Mouse (Mus musculus): ENCODE data around the gene Anks4b. TPM values are rescaled to one million over a fixed set of nuclear protein-coding genes. Genes with fewer than 3 reads are reported as not detected.

The Anks4b gene
- polyA plus RNA-seq, 1 experiment, result 15.0 TPM

GRCm38 (mm10) chr7:120150257-120150656, 23.4 kb upstream of the Anks4b start:
- DNase-seq, result peak; percentile 75
- WGBS, result 24% methylated on average over 3 of the region's 3 CpGs
- H3K27ac ChIP-seq (ENCODE audit: insufficient read depth, low read depth, low read length), result peak overlapping the region; percentile 66; the same call in 1 of the 2 replicates

GRCm38 (mm10) chr7:120150898-120151297, 22.8 kb upstream of the Anks4b start:
- peak; percentile 37 for DNase-seq
- WGBS, result 61% methylated on average over 2 of the region's 2 CpGs
- H3K27ac ChIP-seq (ENCODE audit: insufficient read depth, low read depth, low read length), result no peak overlapping the region
- no peak overlapping the region for H3K4me3 ChIP-seq (ENCODE audit: insufficient read depth, low read depth, low read length)
- H3K36me3 ChIP-seq (ENCODE audit: control insufficient read depth, insufficient read depth, low read length), result no peaks in the 10 kb centered on the region
- H3K4me1 ChIP-seq (ENCODE audit: control insufficient read depth, insufficient read depth, low read length), result peaks cover 15% of the 10 kb centered on the region
- H3K27me3 ChIP-seq (replicated peaks; ENCODE audit: control insufficient read depth, insufficient read depth, low read length), result no peaks in the 10 kb centered on the region
- TF ChIP-seq POLR2A (IDR thresholded peaks at IDR 0.05; ENCODE audit: low read depth, low read length), result no peak

More at GRCm38 (mm10) chr7:120150257-120150656, 23.4 kb upstream of the Anks4b start:
- no peaks in the 10 kb centered on the region for H3K27me3 ChIP-seq (replicated peaks; ENCODE audit: control insufficient read depth, insufficient read depth, low read length)
- H3K36me3 ChIP-seq (ENCODE audit: control insufficient read depth, insufficient read depth, low read length), result no peaks in the 10 kb centered on the region
- H3K4me1 ChIP-seq (ENCODE audit: control insufficient read depth, insufficient read depth, low read length), result peaks cover 15% of the 10 kb centered on the region
- TF ChIP-seq CTCF (conservative IDR thresholded peaks at IDR 0.05; ENCODE audit: insufficient read depth, insufficient read length, low read depth, low read length) (no peak), POLR2A (IDR thresholded peaks at IDR 0.05; ENCODE audit: low read depth, low read length) (no peak)
- H3K4me3 ChIP-seq (ENCODE audit: insufficient read depth, low read depth, low read length), result no peak overlapping the region

- Histone ChIP-seq H3K27ac (ENCODE audit: insufficient read depth, low read depth, low read length) (no peak overlapping the region), H3K36me3 (ENCODE audit: control insufficient read depth, insufficient read depth, low read length) (no peaks in the 10 kb centered on the region), H3K27me3 (replicated peaks; ENCODE audit: control insufficient read depth, insufficient read depth, low read length) (no peaks in the 10 kb centered on the region), H3K4me1 (ENCODE audit: control insufficient read depth, insufficient read depth, low read length) (peaks cover 2% of the 10 kb centered on the region; the same call in 1 of the 2 replicates), H3K4me3 (ENCODE audit: insufficient read depth, low read depth, low read length) (no peak overlapping the region)
- 47% methylated on average over 2 of the region's 2 CpGs for WGBS
- TF ChIP-seq CTCF (conservative IDR thresholded peaks at IDR 0.05; ENCODE audit: insufficient read depth, insufficient read length, low read depth, low read length) (no peak), POLR2A (IDR thresholded peaks at IDR 0.05; ENCODE audit: low read depth, low read length) (no peak)
- DNase-seq, result no peak
Measured at GRCm38 (mm10) chr7:120156841-120157409, 16.7 kb upstream of the Anks4b start.

- DNase-seq, result no peak
- Histone ChIP-seq H3K36me3 (ENCODE audit: control insufficient read depth, insufficient read depth, low read length) (no peaks in the 10 kb centered on the region), H3K27me3 (replicated peaks; ENCODE audit: control insufficient read depth, insufficient read depth, low read length) (no peaks in the 10 kb centered on the region), H3K4me1 (ENCODE audit: control insufficient read depth, insufficient read depth, low read length) (no peaks in the 10 kb centered on the region), H3K27ac (ENCODE audit: insufficient read depth, low read depth, low read length) (no peak overlapping the region), H3K4me3 (ENCODE audit: insufficient read depth, low read depth, low read length) (no peak overlapping the region)
- 57% methylated on average over 5 of the region's 5 CpGs for WGBS
- TF ChIP-seq POLR2A (IDR thresholded peaks at IDR 0.05; ENCODE audit: low read depth, low read length) (no peak), CTCF (conservative IDR thresholded peaks at IDR 0.05; ENCODE audit: insufficient read depth, insufficient read length, low read depth, low read length) (no peak)
Measured at GRCm38 (mm10) chr7:120157575-120158061, 16.0 kb upstream of the Anks4b start.

GRCm38 (mm10) chr7:120158121-120158613, 15.5 kb upstream of the Anks4b start:
- TF ChIP-seq POLR2A (IDR thresholded peaks at IDR 0.05; ENCODE audit: low read depth, low read length) (no peak), CTCF (conservative IDR thresholded peaks at IDR 0.05; ENCODE audit: insufficient read depth, insufficient read length, low read depth, low read length) (no peak)
- no peak overlapping the region for H3K4me3 ChIP-seq (ENCODE audit: insufficient read depth, low read depth, low read length)
- no peaks in the 10 kb centered on the region for H3K27me3 ChIP-seq (replicated peaks; ENCODE audit: control insufficient read depth, insufficient read depth, low read length)
- no peak for DNase-seq
- H3K27ac ChIP-seq (ENCODE audit: insufficient read depth, low read depth, low read length), result no peak overlapping the region
- 33% methylated on average over 4 of the region's 4 CpGs for WGBS
- H3K4me1 ChIP-seq (ENCODE audit: control insufficient read depth, insufficient read depth, low read length), result no peaks in the 10 kb centered on the region
- no peaks in the 10 kb centered on the region for H3K36me3 ChIP-seq (ENCODE audit: control insufficient read depth, insufficient read depth, low read length)

- H3K4me3 ChIP-seq (ENCODE audit: insufficient read depth, low read depth, low read length), result no peak overlapping the region
- TF ChIP-seq CTCF (conservative IDR thresholded peaks at IDR 0.05; ENCODE audit: insufficient read depth, insufficient read length, low read depth, low read length), result no peak
- no peak for TF ChIP-seq POLR2A (IDR thresholded peaks at IDR 0.05; ENCODE audit: low read depth, low read length)
- H3K36me3 ChIP-seq (ENCODE audit: control insufficient read depth, insufficient read depth, low read length), result no peaks in the 10 kb centered on the region
- H3K27me3 ChIP-seq (replicated peaks; ENCODE audit: control insufficient read depth, insufficient read depth, low read length), result no peaks in the 10 kb centered on the region
- no peak overlapping the region for H3K27ac ChIP-seq (ENCODE audit: insufficient read depth, low read depth, low read length)
- 64% methylated on average over 11 of the region's 11 CpGs for WGBS
- H3K4me1 ChIP-seq (ENCODE audit: control insufficient read depth, insufficient read depth, low read length), result peaks cover 4% of the 10 kb centered on the region; the same call in 1 of the 2 replicates
- peak; percentile 55 for DNase-seq
Measured at GRCm38 (mm10) chr7:120163581-120164251, 9.9 kb upstream of the Anks4b start.

GRCm38 (mm10) chr7:120172188-120172700, 1.4 kb upstream of the Anks4b start:
- Histone ChIP-seq H3K27me3 (replicated peaks; ENCODE audit: control insufficient read depth, insufficient read depth, low read length) (no peaks in the 10 kb centered on the region), H3K36me3 (ENCODE audit: control insufficient read depth, insufficient read depth, low read length) (no peaks in the 10 kb centered on the region), H3K27ac (ENCODE audit: insufficient read depth, low read depth, low read length) (no peak overlapping the region), H3K4me3 (ENCODE audit: insufficient read depth, low read depth, low read length) (no peak overlapping the region), H3K4me1 (ENCODE audit: control insufficient read depth, insufficient read depth, low read length) (no peaks in the 10 kb centered on the region; the same call in 1 of the 2 replicates)
- TF ChIP-seq CTCF (conservative IDR thresholded peaks at IDR 0.05; ENCODE audit: insufficient read depth, insufficient read length, low read depth, low read length) (no peak), POLR2A (IDR thresholded peaks at IDR 0.05; ENCODE audit: low read depth, low read length) (no peak)
- no peak for DNase-seq
- WGBS, result 73% methylated on average over 1 of the region's 1 CpGs

Measured in kidney, adult 2 months (tissue).